Mouse (Mus musculus): Measurements from ENCODE around the gene Ascl3. TPM values are rescaled to one million over a fixed set of nuclear protein-coding genes. Genes with fewer than 3 reads are reported as not detected.

Gene Ascl3
- polyA plus RNA-seq, 1 experiment = 0.70 TPM

DNA sequence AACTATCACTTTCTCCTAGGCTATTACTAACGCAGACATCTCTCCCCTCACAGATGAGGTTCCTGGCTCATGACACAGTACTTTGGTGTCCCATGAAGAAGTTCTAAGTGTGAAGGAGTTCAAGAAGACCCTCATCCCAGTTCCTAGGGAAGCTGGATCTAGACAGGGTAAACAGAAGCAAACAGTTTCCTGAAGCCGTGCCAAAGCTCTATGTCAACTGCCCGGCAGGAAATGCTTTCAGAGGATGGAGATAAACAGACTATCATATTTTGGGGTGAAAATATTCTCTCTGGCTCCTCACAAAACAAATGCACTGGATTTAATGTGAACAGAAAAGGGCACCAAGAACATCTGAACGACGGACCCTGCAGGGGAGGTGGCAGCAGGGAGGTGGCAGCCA, 40.6 kb downstream of the Ascl3 start:
- H3K4me1 ChIP-seq (replicated peaks; ENCODE audit: control insufficient read depth, insufficient read depth, low read length) = no peaks in the 10 kb centered on the region
- TF ChIP-seq POLR2A (IDR thresholded peaks at IDR 0.05; ENCODE audit: control insufficient read depth, extremely low read depth, insufficient read depth, low read length, poor library complexity) (no peak), CTCF (IDR thresholded peaks at IDR 0.05; ENCODE audit: borderline replicate concordance, control insufficient read depth, extremely low read depth, insufficient read depth, low read length, poor library complexity) (no peak)
- DNase-seq = no peak
- no peaks in the 10 kb centered on the region for H3K36me3 ChIP-seq (ENCODE audit: control insufficient read depth, insufficient read depth, low read length)
- 92% methylated on average over 5 of the region's 5 CpGs for WGBS
- no peak overlapping the region for H3K27ac ChIP-seq (ENCODE audit: control insufficient read depth, insufficient read depth, low read length)
- H3K27me3 ChIP-seq (ENCODE audit: control insufficient read depth, insufficient read depth, low read length) = no peaks in the 10 kb centered on the region
- no peak overlapping the region for H3K4me3 ChIP-seq (ENCODE audit: control insufficient read depth, insufficient read depth, low read length)

DNA sequence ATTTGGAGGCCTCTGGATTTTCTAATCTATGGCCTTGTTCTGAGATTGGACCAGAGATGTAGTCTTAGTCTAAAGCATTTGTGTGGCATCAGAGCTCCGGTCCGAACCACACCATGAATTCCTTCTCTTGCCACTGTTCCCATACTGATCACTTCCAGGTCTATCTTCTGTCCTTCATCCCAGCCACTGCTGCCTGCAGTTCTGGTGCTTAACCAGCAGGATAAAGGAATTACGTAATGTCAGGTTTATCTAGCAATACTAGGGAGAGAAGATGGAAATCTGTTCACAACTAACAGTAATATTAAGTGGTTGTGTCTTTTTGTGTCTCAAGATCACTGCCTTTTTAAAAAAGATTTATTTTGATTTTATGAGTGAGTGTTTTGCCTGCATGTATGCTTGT, 41.4 kb downstream of the Ascl3 start:
- WGBS = 97% methylated on average over 3 of the region's 3 CpGs
- no peak for DNase-seq

GRCm38 (mm10) chr7:109686585-109687128, 44.9 kb downstream of the Ascl3 start:
- no peak overlapping the region for H3K27ac ChIP-seq (ENCODE audit: control insufficient read depth, insufficient read depth, low read length)
- WGBS = 69% methylated on average over 9 of the region's 9 CpGs
- H3K36me3 ChIP-seq (ENCODE audit: control insufficient read depth, insufficient read depth, low read length) = no peaks in the 10 kb centered on the region
- no peaks in the 10 kb centered on the region for H3K27me3 ChIP-seq (ENCODE audit: control insufficient read depth, insufficient read depth, low read length)
- H3K4me3 ChIP-seq (ENCODE audit: control insufficient read depth, insufficient read depth, low read length) = no peak overlapping the region
- DNase-seq = no peak
- no peak for TF ChIP-seq CTCF (IDR thresholded peaks at IDR 0.05; ENCODE audit: borderline replicate concordance, control insufficient read depth, extremely low read depth, insufficient read depth, low read length, poor library complexity)
- TF ChIP-seq POLR2A (IDR thresholded peaks at IDR 0.05; ENCODE audit: control insufficient read depth, extremely low read depth, insufficient read depth, low read length, poor library complexity) = no peak
- no peaks in the 10 kb centered on the region for H3K4me1 ChIP-seq (replicated peaks; ENCODE audit: control insufficient read depth, insufficient read depth, low read length)

More for the DNA sequence above, 41.4 kb downstream of the Ascl3 start:
- Histone ChIP-seq H3K27me3 (ENCODE audit: control insufficient read depth, insufficient read depth, low read length) (no peaks in the 10 kb centered on the region), H3K36me3 (ENCODE audit: control insufficient read depth, insufficient read depth, low read length) (no peaks in the 10 kb centered on the region), H3K4me1 (replicated peaks; ENCODE audit: control insufficient read depth, insufficient read depth, low read length) (no peaks in the 10 kb centered on the region), H3K4me3 (ENCODE audit: control insufficient read depth, insufficient read depth, low read length) (no peak overlapping the region), H3K27ac (ENCODE audit: control insufficient read depth, insufficient read depth, low read length) (no peak overlapping the region)
- TF ChIP-seq CTCF (IDR thresholded peaks at IDR 0.05; ENCODE audit: borderline replicate concordance, control insufficient read depth, extremely low read depth, insufficient read depth, low read length, poor library complexity) = no peak
- no peak for TF ChIP-seq POLR2A (IDR thresholded peaks at IDR 0.05; ENCODE audit: control insufficient read depth, extremely low read depth, insufficient read depth, low read length, poor library complexity)

GRCm38 (mm10) chr7:109680879-109681278, 50.6 kb downstream of the Ascl3 start:
- Histone ChIP-seq H3K27me3 (ENCODE audit: control insufficient read depth, insufficient read depth, low read length) (no peaks in the 10 kb centered on the region), H3K36me3 (ENCODE audit: control insufficient read depth, insufficient read depth, low read length) (no peaks in the 10 kb centered on the region), H3K27ac (ENCODE audit: control insufficient read depth, insufficient read depth, low read length) (no peak overlapping the region), H3K4me1 (replicated peaks; ENCODE audit: control insufficient read depth, insufficient read depth, low read length) (no peaks in the 10 kb centered on the region), H3K4me3 (ENCODE audit: control insufficient read depth, insufficient read depth, low read length) (no peak overlapping the region)
- DNase-seq = no peak
- WGBS = 94% methylated on average over 1 of the region's 1 CpGs
- no peak for TF ChIP-seq POLR2A (IDR thresholded peaks at IDR 0.05; ENCODE audit: control insufficient read depth, extremely low read depth, insufficient read depth, low read length, poor library complexity)
- TF ChIP-seq CTCF (IDR thresholded peaks at IDR 0.05; ENCODE audit: borderline replicate concordance, control insufficient read depth, extremely low read depth, insufficient read depth, low read length, poor library complexity) = no peak

DNA sequence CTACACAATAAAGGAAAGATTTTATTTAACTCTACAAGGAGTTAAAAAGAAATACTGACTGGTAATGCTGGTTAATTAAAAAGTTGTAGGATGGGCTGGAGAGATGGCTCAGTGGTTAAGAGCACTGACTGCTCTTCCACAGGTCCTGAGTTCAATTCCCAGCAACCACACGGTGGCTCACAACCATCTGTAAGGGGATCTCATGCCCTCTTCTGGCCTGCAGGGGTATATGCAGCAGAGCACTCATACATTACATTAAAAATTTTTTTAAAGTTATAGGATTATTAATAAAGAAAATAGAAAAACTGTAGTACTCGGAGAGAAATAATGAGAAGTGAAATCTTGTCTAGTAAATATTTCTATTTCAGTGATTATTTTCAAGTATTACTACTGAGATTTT, 51.2 kb downstream of the Ascl3 start:
- no peaks in the 10 kb centered on the region for H3K27me3 ChIP-seq (ENCODE audit: control insufficient read depth, insufficient read depth, low read length)
- TF ChIP-seq CTCF (IDR thresholded peaks at IDR 0.05; ENCODE audit: borderline replicate concordance, control insufficient read depth, extremely low read depth, insufficient read depth, low read length, poor library complexity) (no peak), POLR2A (IDR thresholded peaks at IDR 0.05; ENCODE audit: control insufficient read depth, extremely low read depth, insufficient read depth, low read length, poor library complexity) (no peak)
- 97% methylated on average over 2 of the region's 2 CpGs for WGBS
- H3K36me3 ChIP-seq (ENCODE audit: control insufficient read depth, insufficient read depth, low read length) = no peaks in the 10 kb centered on the region
- DNase-seq = no peak
- H3K4me3 ChIP-seq (ENCODE audit: control insufficient read depth, insufficient read depth, low read length) = no peak overlapping the region
- H3K4me1 ChIP-seq (replicated peaks; ENCODE audit: control insufficient read depth, insufficient read depth, low read length) = no peaks in the 10 kb centered on the region
- H3K27ac ChIP-seq (ENCODE audit: control insufficient read depth, insufficient read depth, low read length) = no peak overlapping the region

Other genes with a start within 250 kb of the Ascl3 start
- gene Trim66, start 223.6 kb downstream of the Ascl3 start, polyA plus RNA-seq (2012; rRNA removed) = 0.48 and 0.49 TPM in 2 replicates
- gene Rpl27a, start 212.6 kb downstream of the Ascl3 start, polyA plus RNA-seq (2012; rRNA removed) = 429 and 436 TPM in 2 replicates
- 20.8 and 21.7 TPM in 2 replicates for gene St5, start 28.1 kb downstream of the Ascl3 start, polyA plus RNA-seq (2012; rRNA removed)
- 13.8 and 14.6 TPM in 2 replicates for gene Akip1, start 28.0 kb downstream of the Ascl3 start, polyA plus RNA-seq (2012; rRNA removed)
- gene BC051019, start 7.9 kb downstream of the Ascl3 start, polyA plus RNA-seq (2012; rRNA removed) = 0.20 and 0.43 TPM in 2 replicates
- gene Tmem9b, start 21.1 kb upstream of the Ascl3 start, polyA plus RNA-seq (2012; rRNA removed) = 38.8 and 45.3 TPM in 2 replicates
- 0.08 and 0.29 TPM in 2 replicates for gene Nrip3, start 50.3 kb upstream of the Ascl3 start, polyA plus RNA-seq (2012; rRNA removed)
- gene Scube2, start 134.0 kb upstream of the Ascl3 start, polyA plus RNA-seq (2012; rRNA removed) = 0.06 and 0.34 TPM in 2 replicates
- 35.0 and 44.0 TPM in 2 replicates for gene Dennd5a, start 228.7 kb upstream of the Ascl3 start, polyA plus RNA-seq (2012; rRNA removed)